Mouse (Mus musculus) stomach, postnatal 0 days (tissue): ENCODE results near the gene Ccr1l1.

Experiments used
- CTCF ChIP-seq: IDR thresholded peaks from 2 replicates; pipeline ENCODE4 v1.5.1; 2016; ENCODE audit warnings: antibody characterized with exemption, low read depth, mild to moderate bottlenecking, moderate library complexity
- EP300 ChIP-seq: optimal IDR thresholded peaks from 2 replicates; pipeline ENCODE3; 2016; ENCODE audit warnings: antibody characterized with exemption

DNA sequence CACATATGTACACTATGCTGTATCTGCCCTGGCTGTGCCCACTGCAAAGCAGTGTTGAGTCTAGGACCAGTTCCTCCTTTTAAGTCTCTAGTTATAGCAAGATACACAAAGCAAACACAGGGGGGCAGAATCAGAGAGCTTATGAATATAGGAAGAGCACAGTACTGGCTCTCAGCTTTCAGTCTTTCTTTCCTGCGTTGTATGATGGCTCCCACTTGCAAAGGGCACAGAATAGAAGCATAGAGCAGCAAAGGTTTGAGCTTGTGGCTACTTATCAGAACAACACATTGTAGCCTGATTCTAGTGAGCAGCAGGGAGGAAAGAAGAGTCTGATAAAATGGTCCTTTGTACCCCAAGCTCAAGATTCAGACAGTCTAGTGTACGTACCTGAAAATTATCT, 8.0 kb upstream of the Ccr1l1 start:
- TF ChIP-seq CTCF: peak; percentile 50
- TF ChIP-seq EP300: no peak
